Mouse (Mus musculus) frontal cortex, postnatal 25 days (tissue): ENCODE results near the gene Zfhx3.

Experiments
- DNase-seq, 2 experiments: peaks; one replicate each; pipeline ENCODE4 v3.0.0; 2022; ENCODE audit warnings: low spot score in 2 of 2

Zfhx3 gene

DNA sequence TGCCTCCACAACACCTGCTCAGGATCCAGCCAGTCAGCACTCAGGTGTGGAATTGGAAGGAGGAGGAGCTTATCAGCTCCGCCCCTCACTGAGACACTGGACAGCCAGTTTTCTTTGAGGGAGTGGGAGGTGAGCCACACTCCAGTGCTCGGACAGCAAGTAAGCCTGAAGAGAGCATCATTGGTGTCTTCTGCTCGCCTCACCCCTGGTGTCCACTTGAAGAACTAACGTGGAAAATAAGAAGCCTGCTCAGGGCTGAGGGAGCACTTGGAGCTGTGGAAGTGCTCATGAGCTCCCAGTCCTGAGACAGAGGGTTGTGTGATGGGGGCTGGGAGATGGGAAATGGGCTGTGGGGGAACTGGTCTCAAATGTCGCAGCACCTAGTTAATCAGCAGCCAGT is 988.2 kb downstream of the Zfhx3 start:
- DNase-seq, result no peak

DNA sequence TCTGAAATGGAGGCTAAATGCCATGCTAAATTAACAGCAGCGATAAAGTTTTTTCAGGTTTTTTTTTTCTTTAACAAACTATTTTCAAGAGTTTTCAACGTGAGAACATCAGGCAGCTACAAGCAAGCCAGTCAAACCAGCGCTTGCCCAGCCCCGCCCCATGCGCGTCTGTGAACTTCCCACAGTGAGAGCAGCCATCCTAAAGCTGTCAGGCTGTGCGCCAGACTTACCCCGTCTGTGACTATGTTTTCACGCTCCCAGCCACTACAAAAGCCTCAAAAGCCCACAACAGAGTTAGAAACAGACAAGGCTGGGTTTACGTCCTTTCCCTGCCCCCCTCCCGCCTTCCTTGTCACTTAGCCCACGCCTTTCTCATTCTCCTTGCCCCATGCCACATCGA is 989.4 kb downstream of the Zfhx3 start:
- peak in 1 of 2 experiments; percentile 13 for DNase-seq

GRCm38 (mm10) chr8:108932729-108933128 is 990.3 kb downstream of the Zfhx3 start:
- no peak for DNase-seq

DNA sequence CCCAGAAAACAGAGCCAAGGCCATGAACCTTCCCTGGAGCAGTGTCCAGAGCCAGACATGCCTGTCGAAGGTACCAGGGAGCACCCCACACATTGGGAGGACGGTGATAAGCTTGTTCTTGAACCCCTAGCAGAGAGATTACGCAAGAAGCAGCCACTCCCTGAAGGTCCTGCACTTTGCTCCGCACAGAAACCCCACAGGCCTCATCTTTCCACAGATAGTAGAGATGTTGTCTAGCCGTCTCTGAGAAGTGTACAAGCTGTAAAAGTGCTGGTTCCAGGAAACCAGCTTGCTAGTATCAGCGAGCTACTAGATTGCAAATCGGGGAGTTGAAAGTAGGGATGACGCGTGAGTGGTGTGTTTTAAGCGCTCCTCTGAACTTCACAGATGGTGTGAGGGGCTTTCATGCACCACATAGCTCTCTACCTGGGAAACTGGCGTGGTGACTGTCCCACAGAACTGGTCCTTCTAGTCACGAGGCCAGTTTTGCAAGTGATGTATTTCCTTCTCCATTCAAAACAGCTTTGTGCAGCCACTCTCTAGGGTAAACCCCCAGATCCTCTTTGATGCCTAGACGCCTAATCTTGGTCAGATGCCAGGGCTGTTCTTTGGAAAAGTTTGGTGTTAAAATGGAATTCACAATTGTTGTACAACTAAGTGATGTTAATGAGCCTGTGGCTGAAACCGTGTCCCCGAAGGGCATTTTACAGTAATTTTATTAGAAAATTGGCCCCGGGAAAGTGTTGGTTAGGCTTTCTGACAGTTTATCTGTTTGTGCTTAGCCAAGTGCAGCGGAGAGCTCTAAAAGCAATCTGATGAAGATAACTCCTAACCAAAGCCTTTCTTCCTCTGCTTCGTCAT is 993.6 kb downstream of the Zfhx3 start:
- DNase-seq, result no peak

DNA sequence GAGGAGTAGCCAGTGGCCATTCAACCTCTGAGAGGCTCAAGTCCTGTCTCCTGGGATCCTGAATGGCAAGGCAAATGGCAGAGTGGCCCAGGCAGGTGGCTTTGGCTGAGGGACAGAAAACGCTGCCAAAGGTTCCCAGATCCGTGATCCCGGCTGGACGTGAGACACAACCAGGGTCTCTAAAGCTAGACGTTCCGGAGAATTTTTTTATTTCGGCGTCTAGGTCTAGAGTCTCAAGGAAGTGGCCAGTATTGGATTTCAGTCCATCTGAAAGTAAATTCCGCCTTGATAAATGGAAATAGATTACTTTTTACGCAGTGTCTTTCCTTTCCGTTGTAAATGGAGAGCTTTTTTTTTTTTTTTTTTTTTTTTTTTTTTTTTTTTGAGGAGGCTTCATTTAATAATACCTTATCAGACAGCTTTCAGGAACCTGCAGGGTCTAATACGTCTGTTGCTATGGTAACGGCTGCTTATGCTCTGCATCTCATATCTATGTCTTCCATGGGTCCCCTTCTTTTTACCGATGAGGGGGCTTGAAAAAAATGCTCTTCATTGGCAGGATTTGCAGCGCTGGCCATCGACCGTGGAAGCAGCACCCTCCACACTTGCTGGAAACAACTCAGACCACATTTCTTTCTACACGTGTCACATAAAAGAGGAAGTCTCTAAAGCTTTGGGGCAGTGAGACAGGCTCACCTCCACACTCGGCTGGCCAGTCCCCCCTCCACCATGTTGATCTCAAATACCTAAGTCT is 994.4 kb downstream of the Zfhx3 start:
- no peak for DNase-seq

- no peak for DNase-seq
These were observed 995.5 kb downstream of the Zfhx3 start for GRCm38 (mm10) chr8:108937904-108938455.

DNA sequence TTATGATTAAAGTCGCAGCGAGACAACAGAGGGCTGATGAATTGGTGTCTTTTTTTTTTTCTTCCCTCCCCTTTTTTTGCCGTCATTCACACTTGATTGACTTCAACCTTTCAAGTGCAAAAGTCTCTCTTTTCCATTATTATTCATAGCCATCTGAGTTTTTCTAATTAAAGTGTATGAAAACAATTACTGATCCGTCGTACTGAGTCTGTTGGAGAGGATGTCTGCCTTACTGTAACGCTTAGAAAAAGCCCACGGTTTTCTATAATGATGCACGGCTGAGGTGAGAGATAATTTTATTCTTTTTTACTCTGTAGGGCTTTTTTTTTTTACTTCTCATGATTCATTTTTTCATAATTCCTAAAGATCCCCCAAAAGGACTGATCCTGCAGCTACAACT is 1000.2 kb downstream of the Zfhx3 start:
- no peak for DNase-seq

DNA sequence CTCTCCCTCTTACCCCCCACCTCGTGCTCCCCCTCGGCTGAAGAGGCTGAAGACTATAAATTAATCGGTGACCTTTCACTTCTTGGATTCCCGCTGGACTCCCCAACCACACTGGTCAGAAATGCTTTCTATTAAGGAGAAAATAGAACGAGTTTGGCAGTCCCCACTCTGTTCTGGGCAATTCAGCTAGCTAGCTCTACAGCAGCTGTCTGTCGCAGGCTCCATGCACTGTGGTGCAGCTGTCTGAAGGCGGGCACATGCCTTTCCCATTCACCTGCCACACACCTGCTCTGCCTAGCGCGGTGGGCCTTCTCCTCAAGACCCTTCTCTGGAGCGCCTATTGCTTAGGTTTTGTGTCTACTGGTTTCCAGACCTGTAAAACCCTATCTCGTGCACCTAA is 1000.7 kb downstream of the Zfhx3 start:
- no peak for DNase-seq

DNA sequence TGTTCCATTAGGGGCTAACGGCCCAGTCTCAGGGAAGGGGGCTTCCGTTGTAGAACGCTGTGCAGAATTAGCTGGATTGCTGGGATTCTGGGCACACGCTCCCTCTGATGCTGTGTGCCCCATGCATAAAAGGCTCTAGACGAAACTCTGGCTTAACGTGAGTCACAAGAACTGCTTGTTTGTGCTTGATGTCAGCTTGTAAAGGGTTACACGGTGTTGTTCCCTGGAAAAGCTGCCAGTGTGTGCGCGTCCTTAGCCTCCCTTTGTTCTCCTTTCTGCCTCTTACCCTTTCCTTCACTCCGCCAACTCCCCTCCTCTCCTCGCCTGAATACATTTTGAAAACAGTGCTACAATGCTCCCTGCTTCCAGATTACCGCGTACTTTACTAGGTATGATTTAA is 1001.9 kb downstream of the Zfhx3 start:
- DNase-seq, result no peak

GRCm38 (mm10) chr8:108950311-108950710 is 1007.9 kb downstream of the Zfhx3 start:
- no peak for DNase-seq

DNA sequence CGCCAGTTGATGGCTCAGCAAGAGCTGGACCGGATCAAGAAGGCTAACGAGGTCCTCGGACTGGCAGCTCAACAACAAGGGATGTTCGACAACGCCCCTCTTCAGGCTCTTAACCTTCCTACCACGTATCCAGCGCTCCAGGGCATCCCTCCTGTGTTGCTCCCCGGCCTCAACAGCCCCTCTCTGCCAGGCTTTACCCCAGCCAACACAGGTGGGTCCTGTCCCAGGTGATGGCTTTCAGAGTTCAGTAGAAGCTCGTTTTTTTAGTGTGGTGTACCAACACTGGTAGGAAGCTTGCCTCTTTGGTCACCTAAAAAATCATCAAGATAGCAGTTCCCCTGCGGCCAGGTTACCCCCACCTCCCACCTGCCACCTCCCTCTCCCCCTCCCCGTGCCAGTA is 1009.1 kb downstream of the Zfhx3 start:
- no peak for DNase-seq

- DNase-seq, result no peak
These were observed 1014.0 kb downstream of the Zfhx3 start for GRCm38 (mm10) chr8:108956416-108956815.

DNA sequence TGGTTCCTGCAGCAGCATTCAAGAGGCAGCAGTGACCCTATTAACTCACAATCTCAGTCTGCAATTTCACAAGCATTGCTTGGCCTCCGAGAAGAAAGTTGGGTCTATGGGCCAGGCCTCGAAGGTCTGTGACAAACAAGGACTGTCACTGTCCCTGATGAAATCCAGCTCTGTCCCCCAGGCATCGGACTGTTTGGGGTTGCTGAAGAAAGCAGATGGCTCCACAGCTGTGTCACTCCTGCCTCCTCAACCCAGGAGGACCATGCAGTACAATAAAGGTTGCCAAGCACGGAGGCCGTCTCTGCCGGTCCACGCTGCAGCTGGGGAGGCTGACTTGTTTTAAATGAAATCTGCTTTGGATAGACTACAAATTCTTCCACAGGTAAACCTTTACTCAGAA is 1020.1 kb downstream of the Zfhx3 start:
- DNase-seq, result no peak

DNA sequence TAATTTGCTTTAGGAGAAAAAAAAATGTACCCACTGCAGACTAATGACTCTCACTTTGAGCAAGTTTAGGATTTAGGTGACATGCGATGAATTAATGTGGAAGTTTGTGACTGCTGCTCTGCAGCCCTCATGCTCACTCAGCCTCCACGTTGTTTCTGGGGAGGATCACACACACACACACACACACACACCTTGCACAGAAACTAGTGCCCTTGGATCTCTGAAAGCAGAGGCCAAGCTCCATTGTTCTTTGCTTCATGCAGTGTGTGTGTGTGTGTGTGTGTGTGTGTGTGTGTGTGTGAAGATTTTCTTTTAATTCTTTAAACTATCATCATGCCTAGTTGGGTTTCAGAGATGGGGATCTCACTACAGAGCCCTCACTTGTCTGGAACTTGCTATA is 1020.7 kb downstream of the Zfhx3 start:
- DNase-seq, result no peak

- DNase-seq, result no peak
These were observed 1023.6 kb downstream of the Zfhx3 start for GRCm38 (mm10) chr8:108966041-108966440.

GRCm38 (mm10) chr8:108973639-108974325 is 1031.3 kb downstream of the Zfhx3 start:
- no peak for DNase-seq

DNA sequence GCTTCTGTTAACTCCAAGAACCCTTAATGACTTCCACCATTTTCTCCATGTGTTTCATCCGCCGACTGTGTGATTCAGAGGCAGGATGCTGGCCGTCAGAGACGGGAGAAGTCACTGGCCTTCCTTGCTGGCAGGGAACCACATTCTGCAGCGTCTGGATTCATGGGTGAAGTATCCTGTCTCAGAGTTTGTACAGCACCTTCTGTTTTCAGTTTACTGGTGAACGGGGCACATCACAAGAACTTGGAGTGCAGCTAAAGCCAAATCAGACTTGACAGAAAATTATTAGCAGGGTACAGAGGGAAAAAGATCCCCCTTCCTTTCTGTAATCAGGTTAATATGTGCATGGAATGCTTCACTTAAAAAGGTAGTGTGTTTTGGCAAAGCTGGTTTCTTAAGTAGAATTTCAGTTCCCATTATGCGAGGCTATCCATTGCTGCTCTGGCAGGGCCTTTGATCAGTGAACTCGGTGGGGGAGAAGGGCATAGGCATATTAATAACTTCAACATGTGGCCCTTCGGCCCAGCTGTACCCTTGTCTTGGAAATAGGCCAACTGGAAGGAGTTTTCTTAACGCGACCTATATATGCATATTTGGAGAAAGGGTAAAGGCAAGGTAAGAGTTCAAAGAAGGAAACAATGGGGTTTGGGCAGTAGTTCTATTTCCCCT is 1035.4 kb downstream of the Zfhx3 start:
- no peak for DNase-seq

- DNase-seq, result no peak
These were observed 1035.9 kb downstream of the Zfhx3 start for GRCm38 (mm10) chr8:108978362-108978750.

GRCm38 (mm10) chr8:108984904-108985303 is 1042.5 kb downstream of the Zfhx3 start:
- DNase-seq, result no peak

- no peak for DNase-seq
These were observed 1047.4 kb downstream of the Zfhx3 start for GRCm38 (mm10) chr8:108989841-108990240.

GRCm38 (mm10) chr8:108990537-108990936 is 1048.1 kb downstream of the Zfhx3 start:
- no peak for DNase-seq

DNA sequence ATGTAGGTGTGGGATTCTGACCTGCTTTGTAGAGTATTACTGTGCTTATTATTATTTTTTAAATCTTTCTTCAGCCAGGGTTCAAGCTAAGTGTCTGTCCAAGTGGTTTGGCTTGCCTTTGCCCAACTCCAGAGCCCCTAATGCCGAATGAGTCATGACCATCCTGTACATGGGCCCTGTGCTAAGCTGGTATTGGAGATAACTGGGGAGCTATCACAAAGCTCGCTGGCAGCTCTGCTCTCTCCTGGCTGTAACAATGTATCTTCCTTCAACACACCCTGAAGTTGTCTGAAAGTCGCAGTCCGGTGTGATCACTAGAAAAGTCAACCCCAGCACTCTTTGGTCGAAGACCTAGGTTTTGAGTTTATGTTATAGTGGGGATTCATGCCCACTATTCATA is 1049.0 kb downstream of the Zfhx3 start:
- no peak for DNase-seq
